Mouse (Mus musculus) right cerebral cortex, adult 18-20 months (tissue): Measurements from ENCODE around the gene Nek4.

Source experiments
- DNase-seq: peaks from one replicate; pipeline ENCODE4 v3.0.0; 2022; ENCODE audit warnings: mixed read lengths

Gene Nek4

DNA sequence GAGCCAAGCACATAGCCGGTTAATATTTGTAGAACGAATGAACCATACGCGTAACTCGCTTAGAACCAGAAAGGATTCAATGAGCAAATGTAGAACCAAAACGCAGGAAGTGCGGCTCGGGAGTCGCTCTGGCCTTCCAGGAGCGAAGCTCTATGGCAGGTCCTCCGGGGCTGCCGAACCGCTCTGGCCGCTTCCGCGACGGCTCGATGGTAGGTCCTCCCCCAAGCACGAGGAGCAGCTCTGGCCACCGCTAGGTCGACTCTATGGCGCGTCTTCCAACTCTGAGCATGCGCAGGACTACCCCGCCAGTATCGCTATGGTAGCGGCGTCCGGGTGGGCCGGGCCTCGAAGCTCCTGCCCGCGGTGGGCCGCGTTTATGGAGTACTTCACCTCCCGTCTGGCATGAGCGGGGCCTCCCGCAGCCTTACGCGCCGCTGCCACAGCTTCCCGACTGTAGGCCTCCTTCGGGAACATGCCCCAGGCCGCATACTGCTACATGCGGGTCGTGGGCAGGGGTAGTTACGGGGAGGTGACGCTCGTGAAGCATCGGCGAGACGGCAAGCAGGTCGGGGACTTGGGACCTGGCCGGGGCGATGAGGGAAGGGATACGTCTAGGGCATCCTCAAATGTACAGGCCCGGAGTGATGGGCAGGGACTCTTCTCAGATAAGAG is at the start of gene Nek4:
Gene Nek4 (plus strand): TSS at position 224 of the 672 bp plus-strand sequence.
- DNase-seq, result peak; percentile 98

DNA sequence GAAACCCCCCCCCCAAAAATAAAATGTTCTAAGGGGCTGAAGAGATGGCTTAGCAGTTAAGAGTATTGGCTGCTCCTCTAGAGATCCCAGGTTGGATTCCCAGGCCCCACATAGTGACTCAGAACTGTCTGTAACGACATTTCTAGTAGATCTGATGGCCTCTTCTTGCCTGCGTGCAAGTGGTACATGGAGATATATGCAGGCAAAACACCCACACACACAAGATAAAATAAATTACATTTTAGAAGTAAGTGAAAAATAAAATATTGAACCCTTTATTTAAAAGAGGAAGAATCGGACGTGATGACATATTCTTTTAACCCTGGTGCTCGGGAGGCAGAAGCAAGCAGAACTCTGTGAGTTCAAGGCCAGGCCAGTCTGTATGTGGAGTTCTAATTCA is 48.5 kb upstream of the Nek4 start:
- DNase-seq, result no peak

DNA sequence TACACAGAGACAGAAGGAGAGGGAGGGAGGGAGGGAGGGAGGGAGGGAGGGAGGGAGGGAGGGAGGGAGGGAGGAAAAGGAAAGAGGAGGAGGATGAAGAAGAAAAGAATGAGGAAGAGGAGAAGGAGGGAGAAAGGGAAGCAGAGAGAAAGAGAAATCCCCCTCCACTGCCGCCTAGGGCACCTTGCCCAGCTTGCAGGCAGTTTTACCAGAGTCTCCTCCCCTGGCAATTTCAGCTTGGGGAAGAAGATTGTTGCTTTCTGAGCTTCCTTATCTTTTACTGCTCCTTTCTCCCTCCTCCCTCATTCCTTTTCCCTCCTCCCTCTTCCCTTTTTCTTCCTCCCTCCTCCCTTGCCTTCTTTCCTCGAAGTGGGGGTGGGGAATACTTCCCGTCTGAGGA is 48.1 kb upstream of the Nek4 start:
- DNase-seq, result no peak

DNA sequence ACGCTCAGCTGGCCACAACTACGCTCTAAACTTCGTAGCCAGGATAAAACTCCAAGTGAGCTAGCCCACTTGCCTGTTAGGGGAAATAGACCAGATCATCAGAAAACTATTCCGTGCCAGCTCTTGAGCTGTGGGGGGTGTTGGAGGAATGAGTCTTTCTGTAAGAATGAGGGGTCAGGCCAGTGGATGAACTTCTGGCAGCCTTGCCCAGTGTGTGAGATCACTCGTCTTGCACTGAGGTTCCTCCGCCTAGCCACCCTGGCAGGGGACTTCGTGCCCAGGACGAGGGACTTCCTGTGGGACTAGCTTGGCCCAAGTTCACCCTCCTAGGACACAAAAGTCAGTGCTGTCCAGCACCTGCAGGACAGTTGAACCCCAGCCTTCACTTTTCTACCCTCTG is 46.9 kb upstream of the Nek4 start:
- no peak for DNase-seq

DNA sequence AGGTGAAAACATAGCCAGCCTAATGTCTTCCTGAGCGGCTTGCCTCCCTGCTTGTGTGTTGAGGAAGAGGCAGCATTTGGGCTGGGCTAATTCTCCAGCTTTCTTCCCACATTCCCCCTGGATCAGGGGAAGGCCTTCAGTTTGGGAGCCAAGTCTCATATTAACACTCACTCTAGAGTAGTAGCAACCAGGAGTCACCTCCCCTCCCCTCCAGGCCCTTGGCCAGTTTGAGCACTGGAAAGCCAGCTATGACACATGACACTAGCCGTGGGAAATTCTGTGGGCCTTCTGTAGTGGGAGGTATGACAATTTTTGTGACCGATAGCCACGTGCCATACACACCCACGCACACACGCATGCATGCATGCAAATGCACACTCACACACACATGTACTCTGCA is 45.2 kb upstream of the Nek4 start:
- no peak for DNase-seq

DNA sequence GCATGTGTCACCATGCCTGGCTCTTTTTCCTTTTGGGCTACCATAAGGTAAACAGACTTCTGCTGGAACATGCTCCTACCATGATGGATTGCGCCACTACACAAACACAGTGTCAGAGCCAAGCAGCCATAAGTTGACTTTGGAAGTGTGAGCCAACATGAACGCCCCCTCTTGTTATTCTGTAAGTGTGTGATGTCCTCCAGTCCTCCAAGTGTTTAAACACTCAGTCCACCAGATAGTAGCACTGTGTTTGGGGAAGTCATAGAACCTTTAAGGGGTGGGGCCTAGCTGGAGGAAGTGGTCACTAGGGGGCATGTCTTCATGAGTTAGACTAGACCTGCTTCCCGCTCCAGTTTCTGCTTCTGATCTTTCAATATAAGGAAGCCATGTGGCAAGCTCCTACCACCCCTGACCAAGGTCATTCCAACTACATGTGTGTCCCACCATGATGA is 43.3 kb upstream of the Nek4 start:
- DNase-seq, result no peak

DNA sequence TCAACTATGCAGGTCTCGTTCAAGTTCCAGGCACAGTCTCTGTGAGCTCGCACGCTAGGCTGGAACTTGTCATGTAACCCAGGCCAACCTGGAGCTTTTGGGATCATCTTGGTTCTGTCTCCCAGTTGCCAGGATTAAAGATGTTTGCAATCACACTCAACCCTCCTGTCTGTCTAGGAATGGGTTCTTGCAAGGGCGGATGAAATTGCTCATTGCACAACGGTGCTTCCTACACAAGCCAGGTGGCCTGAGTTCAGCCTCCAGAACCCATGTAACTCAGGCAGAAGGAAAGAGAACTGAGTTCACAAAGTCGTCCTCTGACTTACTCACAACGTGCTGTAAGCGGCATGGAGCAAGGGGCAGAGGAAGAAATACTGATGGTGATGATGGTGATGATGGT is 40.0 kb upstream of the Nek4 start:
- DNase-seq, result no peak

DNA sequence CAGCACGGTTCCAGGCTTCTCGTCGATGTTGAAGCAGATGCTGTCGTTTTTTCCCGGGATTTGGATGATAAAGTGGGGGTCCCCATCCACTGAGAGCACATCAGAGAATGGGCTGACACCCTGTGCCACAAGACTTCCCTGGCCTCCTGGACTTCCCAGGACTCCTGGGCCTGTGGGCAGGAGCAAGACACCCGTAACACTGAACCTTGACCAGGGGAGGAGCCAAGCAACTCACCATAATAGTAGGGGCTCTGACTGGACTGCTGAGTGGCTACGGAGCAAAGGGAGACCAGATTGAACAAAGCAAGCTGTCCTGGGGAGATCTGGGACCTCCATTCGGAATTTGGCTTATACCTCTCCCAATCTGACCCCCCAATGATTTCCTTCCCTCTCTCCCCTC is 38.5 kb upstream of the Nek4 start:
- DNase-seq, result no peak

DNA sequence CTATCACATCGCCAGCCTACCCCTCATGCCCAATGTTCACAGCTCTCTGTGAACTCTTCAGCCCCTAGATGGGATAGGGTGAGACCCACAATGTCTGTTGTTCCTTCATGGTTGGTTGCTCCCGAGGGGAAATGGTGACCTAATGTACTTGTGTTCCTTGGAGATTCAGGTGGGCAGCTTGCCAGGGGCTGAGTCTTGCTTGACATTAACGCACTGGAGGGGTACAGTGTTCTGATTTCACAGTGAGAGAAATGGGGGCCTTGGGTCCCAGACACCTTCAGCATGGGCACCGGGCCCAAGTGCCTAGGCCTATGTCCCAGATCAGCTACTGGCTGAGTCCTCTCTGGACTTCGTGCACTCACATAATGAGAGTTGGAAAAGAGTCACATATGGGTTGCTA is 37.8 kb upstream of the Nek4 start:
- no peak for DNase-seq

DNA sequence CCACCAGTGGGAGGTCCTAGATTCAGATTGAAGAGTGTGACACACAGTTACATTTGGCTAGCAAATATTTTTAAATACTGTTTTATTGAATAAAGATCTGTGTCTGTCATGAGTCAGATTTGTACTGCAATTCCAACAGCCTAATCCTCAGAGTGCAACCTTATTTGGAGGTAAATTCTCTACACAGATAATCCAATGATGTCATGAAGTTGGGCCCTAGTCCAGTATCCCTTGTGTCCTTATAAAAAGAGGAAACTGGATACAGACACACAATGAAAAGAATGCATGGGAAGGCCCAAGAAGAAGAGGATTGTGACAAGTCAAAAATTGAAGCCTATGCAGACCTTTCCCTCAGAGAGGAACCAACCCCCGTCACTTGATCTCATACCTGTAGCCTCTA is 34.7 kb upstream of the Nek4 start:
- DNase-seq, result no peak

DNA sequence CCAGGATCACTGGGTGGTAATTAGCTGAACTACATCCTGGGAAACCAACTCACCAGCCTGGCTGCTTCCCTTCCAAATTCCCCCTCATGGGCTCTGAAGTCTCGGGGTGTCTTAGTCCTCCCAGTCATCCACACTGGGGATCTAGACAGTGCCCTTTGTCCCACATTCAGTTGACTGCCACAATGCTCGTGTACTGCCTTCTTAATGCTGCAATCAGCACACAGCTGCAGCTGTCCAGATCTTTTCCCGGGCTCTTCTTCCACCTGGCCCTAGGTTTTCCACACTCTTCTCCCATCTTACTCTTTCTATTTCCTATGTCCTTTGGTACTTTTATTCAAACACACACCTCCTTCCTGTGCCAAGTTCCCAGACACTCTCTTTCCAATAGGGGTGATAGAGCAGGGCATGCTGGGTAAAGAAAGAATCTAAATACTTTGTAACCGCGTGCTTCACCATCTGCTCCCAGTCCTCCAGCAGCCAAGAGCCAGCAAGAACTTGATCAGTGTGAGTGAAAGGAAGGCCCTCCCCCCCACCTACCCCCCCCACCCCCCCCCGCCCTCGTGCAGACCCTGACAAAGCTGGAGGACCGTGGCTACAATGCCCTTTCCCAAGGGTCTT is 29.0 kb upstream of the Nek4 start:
- no peak for DNase-seq

DNA sequence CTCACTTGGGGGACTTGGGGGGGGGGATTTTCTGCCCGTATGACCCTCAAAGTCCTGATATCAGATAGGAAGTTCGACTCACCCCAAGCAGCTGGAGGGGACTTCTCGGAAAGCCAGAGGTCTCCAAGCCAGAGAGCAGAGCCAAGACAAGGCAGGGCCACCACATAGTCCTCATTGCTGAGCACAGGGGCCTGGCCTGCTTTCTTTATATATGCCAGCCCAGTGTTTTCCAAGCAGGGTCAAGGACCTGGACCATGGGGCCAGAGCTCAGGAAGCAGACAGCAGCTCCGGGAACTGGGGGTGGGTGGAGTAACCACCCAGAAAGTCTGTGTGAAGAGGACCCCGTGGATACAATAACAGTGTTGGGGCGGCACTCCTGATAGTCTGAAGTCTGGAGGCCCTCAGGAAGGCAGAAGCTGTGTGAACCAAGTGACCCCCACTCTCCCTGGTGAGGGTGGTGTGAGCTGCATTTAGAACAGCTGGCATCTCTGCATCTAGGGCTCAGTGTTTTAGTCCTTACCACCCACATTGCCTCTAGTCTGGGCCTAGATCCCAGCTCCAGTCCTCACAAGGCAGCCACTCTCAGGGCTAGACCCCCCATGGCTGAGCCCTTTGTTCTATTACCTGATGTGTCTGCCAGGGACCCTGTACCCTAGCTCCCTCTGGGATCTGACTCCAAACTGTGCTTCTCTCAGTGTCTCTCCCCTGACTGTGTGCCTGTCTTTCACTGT is 27.6 kb upstream of the Nek4 start, which contains the start of gene Itih3:
Gene Itih3 (minus strand): TSS at position 386 of the 731 bp plus-strand sequence.
- peak; percentile 43 for DNase-seq

DNA sequence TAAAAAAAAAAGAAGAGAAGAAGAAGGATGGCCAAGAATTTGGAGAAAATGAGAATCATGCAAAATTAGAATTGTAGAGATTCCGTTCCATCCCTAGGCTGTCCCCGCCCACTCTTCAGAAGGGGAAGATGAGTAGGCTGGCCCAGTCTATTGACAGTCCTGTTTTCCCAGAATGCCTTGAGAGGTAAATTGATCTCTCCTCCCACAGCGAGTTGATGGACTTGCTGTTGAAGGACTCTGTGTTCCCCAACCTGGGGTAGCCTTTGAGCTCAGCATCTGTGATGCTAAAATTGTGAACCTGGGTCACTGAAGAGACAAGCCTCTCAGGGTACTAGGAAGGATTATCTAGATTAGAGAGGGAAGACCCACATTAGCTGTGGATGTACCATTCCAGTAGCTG is 25.7 kb upstream of the Nek4 start:
- DNase-seq, result no peak

DNA sequence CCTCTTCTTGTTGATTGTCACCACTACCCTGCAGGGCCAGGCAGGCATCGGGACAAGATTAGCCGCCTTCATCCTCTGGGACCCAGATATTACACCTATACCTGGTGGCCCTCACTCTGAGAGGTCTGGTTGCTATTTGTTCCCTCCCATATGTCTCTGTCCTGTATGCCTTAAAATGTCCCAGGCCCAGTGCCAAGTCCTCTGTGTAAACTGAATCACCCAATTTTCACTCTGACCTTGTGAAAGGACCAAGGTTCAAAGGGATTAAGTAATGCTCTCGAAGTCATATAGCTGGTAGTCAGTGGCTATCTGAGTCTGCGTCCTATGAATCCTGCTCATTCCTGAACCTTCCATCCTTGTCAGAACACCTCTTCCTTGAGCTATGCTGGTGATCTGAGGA is 20.8 kb upstream of the Nek4 start:
- DNase-seq, result no peak

DNA sequence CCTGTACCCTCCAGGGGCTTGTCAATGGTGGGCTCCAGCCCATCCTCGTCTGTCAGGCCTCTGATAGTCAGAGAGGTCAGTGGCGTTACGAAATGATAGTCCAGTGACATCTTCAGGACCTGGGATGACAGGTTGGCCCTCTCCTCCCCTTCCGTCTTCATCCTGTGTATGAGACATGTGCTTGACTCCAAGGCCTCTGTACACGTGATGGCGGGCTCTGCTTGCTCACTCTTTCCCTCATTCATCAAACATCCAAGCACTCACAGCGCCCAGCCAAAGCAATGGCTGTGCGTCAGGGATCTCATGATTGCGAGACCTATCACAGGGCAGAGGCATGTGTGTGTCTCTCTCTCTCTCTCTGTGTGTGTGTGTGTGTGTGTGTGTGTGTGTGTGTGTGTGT is 17.8 kb upstream of the Nek4 start:
- DNase-seq, result no peak

DNA sequence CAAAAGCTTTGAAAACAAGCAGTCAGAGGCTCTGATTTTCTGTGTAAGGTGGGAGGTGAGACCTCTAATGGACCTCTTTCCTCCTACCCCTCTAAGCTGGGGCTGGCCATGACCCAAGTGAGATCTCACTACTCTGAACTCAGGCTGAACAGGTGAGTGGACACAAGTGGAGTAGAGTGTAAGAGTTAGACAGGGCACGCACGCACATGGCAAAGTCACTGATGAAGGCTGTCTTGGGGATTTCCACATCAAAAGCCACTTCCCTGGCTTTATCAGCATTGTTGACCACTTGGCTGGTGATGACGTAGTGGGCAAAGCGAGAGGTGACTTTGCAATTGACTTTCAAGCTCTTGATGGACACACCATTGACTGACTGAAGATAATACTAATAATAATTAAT is 8.9 kb upstream of the Nek4 start:
- no peak for DNase-seq

DNA sequence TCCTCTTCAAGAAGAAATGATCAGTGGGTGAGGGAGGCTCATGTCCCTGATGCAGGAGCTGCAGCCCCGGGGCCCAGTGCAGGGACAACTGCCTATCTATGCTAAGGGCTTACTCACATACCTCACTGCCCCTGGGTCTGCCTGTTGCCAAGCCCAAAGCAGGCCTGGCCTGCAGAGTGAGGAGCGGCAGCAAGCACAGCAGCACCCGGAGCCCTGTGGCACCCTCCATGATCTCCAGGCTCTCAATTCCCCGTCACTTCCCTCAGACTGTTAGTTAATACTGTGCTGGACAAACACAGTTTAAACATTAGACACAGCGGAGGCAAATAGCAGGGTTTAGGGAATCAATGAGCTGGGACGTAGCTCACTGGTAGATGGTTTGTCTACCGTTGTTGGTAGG is 8.1 kb upstream of the Nek4 start, which contains the start of gene Itih1:
Gene Itih1 (minus strand): TSS at position 252 of the 400 bp plus-strand sequence.
- DNase-seq, result no peak

DNA sequence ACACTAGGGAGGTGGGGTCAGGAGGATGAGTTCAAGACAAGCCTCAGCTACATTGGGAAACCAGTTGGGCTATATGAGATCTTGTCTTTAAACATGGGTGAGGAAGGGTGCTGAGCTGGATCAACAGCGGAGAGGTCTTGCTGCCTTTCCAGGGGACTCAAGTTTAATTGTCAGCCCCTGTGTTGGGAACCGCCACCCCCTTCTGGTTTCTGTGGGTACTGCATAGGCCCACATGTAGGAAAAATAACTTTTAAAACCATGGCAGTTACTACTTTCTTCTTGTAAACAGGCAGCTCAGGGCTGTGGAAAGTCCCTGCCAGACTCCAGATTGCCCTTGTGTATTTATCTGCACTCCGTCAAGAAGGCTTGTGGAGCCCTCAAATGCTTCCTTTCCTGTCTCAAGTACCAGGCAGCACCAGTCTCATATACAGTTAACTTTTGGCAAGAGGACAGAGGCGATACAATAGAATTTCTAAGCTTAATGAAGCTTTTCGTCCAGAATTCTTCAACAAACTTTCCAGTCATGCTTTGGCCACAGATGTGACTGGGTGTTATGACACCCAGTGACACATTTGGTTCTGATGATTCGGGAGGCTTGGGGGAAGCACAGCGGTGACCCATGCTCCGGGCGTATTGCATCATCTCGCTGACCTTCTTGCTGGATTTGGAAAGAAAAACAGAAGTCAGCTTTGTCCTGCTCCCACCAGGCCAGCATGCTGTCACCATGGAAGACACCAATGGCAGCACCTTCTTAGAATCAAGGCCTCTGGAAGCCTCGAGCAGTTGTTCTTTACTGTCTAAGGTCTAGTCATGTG is 7.1 kb upstream of the Nek4 start:
- DNase-seq, result peak; percentile 31

DNA sequence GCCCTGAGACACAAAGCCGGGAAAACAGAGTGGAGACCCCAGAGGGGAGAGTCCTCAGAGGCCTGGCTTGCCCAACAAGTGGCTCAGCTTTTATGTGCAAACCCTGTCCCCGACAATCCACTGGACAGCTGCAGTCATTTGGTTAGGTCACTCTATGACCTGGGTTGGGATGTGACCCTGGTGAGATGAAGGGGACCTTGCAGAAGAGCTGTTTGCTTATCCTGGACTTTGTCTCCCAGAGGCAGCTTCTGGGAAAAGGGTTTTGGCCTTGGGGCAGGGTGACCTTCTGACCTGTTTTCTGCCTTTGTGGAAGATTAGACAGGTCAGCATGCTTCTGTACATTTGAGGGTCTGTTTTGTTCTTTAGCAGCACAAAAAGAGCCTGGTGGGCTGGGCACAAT is 6.4 kb upstream of the Nek4 start:
- DNase-seq, result no peak

DNA sequence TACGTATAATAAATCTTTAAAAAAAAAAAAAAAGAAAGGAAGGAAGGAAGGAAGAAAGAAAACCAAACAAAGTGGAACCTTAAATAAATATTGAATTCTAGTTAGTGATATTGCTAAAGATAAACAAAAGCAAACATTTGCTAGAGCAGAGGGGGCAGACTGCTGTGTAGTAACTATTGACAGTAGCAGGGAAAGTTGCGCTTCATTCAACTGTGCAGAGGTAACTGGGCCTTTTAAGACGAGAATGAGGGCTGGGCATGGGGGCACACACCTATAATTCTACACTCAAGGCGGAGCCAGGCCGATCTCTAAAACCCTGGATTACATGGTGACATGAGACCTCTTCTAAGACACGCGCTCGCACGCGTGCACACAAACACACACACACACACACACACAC is 1.2 kb upstream of the Nek4 start:
- no peak for DNase-seq

DNA sequence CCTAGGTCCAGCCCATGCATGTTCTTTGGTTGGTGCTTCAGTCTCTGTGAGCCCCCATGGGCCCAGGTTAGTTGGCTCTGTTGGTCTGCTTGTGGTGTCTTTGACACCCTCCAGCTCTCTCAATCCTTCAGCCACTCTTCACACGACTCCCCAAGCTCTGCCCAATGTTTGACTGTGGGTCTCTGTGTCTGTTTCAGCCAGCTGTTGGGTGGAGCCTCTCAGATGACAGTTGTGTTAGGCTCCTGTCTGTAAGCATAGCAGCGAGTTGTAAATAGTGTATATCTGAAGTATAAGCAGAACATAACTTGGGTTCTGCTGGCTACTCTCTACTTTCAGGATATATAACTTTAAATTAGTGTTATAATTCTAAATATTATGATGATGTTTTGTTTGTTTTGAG is 7.3 kb downstream of the Nek4 start:
- DNase-seq, result no peak

DNA sequence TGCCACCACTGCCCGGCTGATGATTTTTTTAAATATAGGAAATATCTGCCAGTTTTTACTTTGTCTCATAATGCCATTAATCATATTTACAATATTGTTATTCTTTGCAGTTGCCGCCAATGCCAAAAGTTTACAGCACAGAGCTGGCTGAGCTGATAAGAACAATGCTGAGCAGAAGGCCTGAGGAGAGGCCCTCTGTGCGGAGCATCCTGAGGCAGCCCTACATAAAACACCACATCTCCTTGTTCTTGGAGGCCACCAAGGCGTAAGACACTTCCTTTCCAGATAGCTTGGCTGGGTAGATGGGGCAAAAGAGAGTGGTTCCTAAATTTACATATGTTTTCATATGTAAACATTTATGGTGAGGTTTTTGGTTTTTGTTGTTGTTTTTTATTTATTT is 7.9 kb downstream of the Nek4 start:
- DNase-seq, result no peak

DNA sequence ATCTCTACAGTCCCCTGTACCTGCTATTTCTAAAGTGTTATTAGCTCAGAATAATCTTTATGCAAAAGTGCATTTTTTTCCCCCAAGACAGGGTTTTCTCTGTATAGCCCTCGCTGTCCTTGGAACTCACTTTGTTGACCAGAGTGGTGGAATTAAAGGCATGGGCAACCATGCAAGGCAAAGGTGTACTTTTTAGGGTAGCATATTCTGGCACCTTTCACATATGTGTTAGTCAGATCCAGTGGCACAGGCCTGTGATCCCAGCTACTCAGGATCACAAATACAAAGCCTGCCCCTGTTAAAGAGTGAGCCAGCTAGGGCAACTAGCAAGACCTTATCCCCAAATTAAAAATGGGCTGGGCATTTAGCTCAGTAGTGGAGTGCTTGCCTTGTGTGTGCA is 9.2 kb downstream of the Nek4 start:
- DNase-seq, result no peak
